Comparison of ENCODE assay signal across 8 mouse cellular contexts in genomic region chr7:19341761-19342409, GRCm38 (mm10). TPM values are rescaled to one million over a fixed set of nuclear protein-coding genes. Genes with fewer than 3 reads are reported as not detected.
DNase-seq lines count a peak whose midpoint lies in the region; ATAC-seq and TF ChIP-seq lines count a peak whose summit lies in the region.

No protein-coding gene starts in this region.

- WGBS in kidney, adult 2 months = 1% methylated on average over 41 of the region's 41 CpGs
- under 1% methylated on average over 41 of the region's 41 CpGs for WGBS in hindbrain, embryonic 15.5 days
- WGBS in midbrain, embryonic 13.5 days = under 1% methylated on average over 41 of the region's 41 CpGs
- WGBS in stomach, postnatal 0 days = 0% methylated on average over 41 of the region's 41 CpGs

- no peak for TF ChIP-seq POLR2A in kidney, adult 2 months (IDR thresholded peaks at IDR 0.05; ENCODE audit: low read depth, low read length)

- intact Hi-C loops in gastrocnemius, adult 2 months (cut with DNase I) = loop anchor here (1.0 kb wide), 1 partner anchor 42 kb away; no protein-coding TSS in a partner anchor

- no peak overlapping the region for H3K27ac ChIP-seq in kidney, adult 2 months (ENCODE audit: insufficient read depth, low read depth, low read length)
- peak overlapping the region; percentile 94 for H3K27ac ChIP-seq in gastrocnemius, adult 2 months
- no peak overlapping the region for H3K27ac ChIP-seq in hindbrain, embryonic 15.5 days (replicated peaks)
- no peak overlapping the region for H3K27ac ChIP-seq in midbrain, embryonic 13.5 days
- H3K27ac ChIP-seq in stomach, postnatal 0 days (replicated peaks) = peak overlapping the region; percentile 81

- no peak for TF ChIP-seq CTCF in kidney, adult 2 months (conservative IDR thresholded peaks at IDR 0.05; ENCODE audit: insufficient read depth, insufficient read length, low read depth, low read length)
- TF ChIP-seq CTCF in gastrocnemius, adult 2 months (IDR thresholded peaks at IDR 0.05) = no peak
- no peak for TF ChIP-seq CTCF in stomach, postnatal 0 days (IDR thresholded peaks at IDR 0.05; ENCODE audit: low read depth)

- no peak for DNase-seq in kidney, adult 2 months
- no peak for DNase-seq in kidney, adult 8-10 months
- peak; percentile 77 for DNase-seq in NIH3T3 (ENCODE audit: low read depth)
- peak; percentile 89 for DNase-seq in gastrocnemius, adult 2 months
- DNase-seq in stomach, postnatal 0 days (ENCODE audit: low spot score) = peak; percentile 57
- DNase-seq in spleen, postnatal 14 days (ENCODE audit: low spot score in 2 of 2) = no peak

- no peak for ATAC-seq in hindbrain, embryonic 15.5 days (ENCODE audit: low FRiP score, low read depth)
- no peak for ATAC-seq in midbrain, embryonic 13.5 days
- ATAC-seq in stomach, postnatal 0 days (ENCODE audit: low FRiP score, low TSS enrichment) = peak; percentile 40; the same call in 1 of the 2 replicates

- no peak for TF ChIP-seq EP300 in stomach, postnatal 0 days (optimal IDR thresholded peaks at IDR 0.05)

- peak overlapping the region; percentile 45 for H3K9ac ChIP-seq in hindbrain, embryonic 15.5 days
- peak overlapping the region; percentile 68 for H3K9ac ChIP-seq in midbrain, embryonic 13.5 days (replicated peaks)
- peak overlapping the region; percentile 55 for H3K9ac ChIP-seq in stomach, postnatal 0 days (ENCODE audit: low read length)

- no peaks in the 10 kb centered on the region for H3K36me3 ChIP-seq in kidney, adult 2 months (ENCODE audit: control insufficient read depth, insufficient read depth, low read length)
- no peaks in the 10 kb centered on the region for H3K36me3 ChIP-seq in hindbrain, embryonic 15.5 days
- no peaks in the 10 kb centered on the region for H3K36me3 ChIP-seq in midbrain, embryonic 13.5 days
- H3K36me3 ChIP-seq in stomach, postnatal 0 days (ENCODE audit: control insufficient read depth, insufficient read depth, low read length) = no peaks in the 10 kb centered on the region

- no peaks in the 10 kb centered on the region for H3K9me3 ChIP-seq in hindbrain, embryonic 15.5 days
- no peaks in the 10 kb centered on the region for H3K9me3 ChIP-seq in midbrain, embryonic 13.5 days
- no peaks in the 10 kb centered on the region for H3K9me3 ChIP-seq in stomach, postnatal 0 days (ENCODE audit: control insufficient read depth, low read length)

- H3K27me3 ChIP-seq in kidney, adult 2 months (replicated peaks; ENCODE audit: control insufficient read depth, insufficient read depth, low read length) = no peaks in the 10 kb centered on the region
- 0 out of 2 replicates have a peak, but pooled peaks cover 14% of the 10 kb centered on the region for H3K27me3 ChIP-seq in hindbrain, embryonic 15.5 days
- H3K27me3 ChIP-seq in midbrain, embryonic 13.5 days = peaks cover 14% of the 10 kb centered on the region
- no peaks in the 10 kb centered on the region for H3K27me3 ChIP-seq in stomach, postnatal 0 days (ENCODE audit: control insufficient read depth, insufficient read depth, low read length)

- H3K4me1 ChIP-seq in kidney, adult 2 months (ENCODE audit: control insufficient read depth, insufficient read depth, low read length) = peaks cover 8% of the 10 kb centered on the region; the same call in 1 of the 2 replicates
- peaks cover 49% of the 10 kb centered on the region for H3K4me1 ChIP-seq in hindbrain, embryonic 15.5 days (replicated peaks)
- H3K4me1 ChIP-seq in midbrain, embryonic 13.5 days (replicated peaks) = peaks cover 32% of the 10 kb centered on the region
- H3K4me1 ChIP-seq in stomach, postnatal 0 days (replicated peaks; ENCODE audit: control insufficient read depth, insufficient read depth) = 0 out of 2 replicates have a peak, but pooled peaks cover 2% of the 10 kb centered on the region

- peak overlapping the region; percentile 34; the same call in 1 of the 2 replicates for H3K4me3 ChIP-seq in kidney, adult 2 months (ENCODE audit: insufficient read depth, low read depth, low read length)
- peak overlapping the region; percentile 76 for H3K4me3 ChIP-seq in gastrocnemius, adult 2 months
- peak overlapping the region; percentile 45 for H3K4me3 ChIP-seq in hindbrain, embryonic 15.5 days
- H3K4me3 ChIP-seq in midbrain, embryonic 13.5 days (replicated peaks) = peak overlapping the region; percentile 45
- peak overlapping the region; percentile 40 for H3K4me3 ChIP-seq in stomach, postnatal 0 days (ENCODE audit: low read depth, low read length)

- H3K4me2 ChIP-seq in hindbrain, embryonic 15.5 days = peak overlapping the region; percentile 95
- peak overlapping the region; percentile 87 for H3K4me2 ChIP-seq in midbrain, embryonic 13.5 days (replicated peaks)
- peak overlapping the region; percentile 79 for H3K4me2 ChIP-seq in stomach, postnatal 0 days (replicated peaks; ENCODE audit: low read depth)

RNA-seq across cellular contexts. Expression of gene Ercc1, which starts 2.7 kb away (rescaled TPM):
- polyA plus RNA-seq in kidney, adult 2 months (2012; rRNA removed) = 27.6 and 31.9 TPM in 2 replicates
- total RNA-seq in gastrocnemius, adult 2 months (2021) = 10 to 100 TPM; 28.1 to 30.4 TPM
- polyA plus RNA-seq in hindbrain, embryonic 15.5 days (2015; fragmentation: Nextera tagmentation; extraction: Ambion mirVana) = 84.8 and 88.9 TPM in 2 replicates
- 84.1 and 91.9 TPM in 2 replicates for polyA plus RNA-seq in midbrain, embryonic 13.5 days (2015; fragmentation: Nextera tagmentation; extraction: Ambion mirVana)
- 32.8 and 36.9 TPM in 2 replicates for polyA plus RNA-seq in stomach, postnatal 0 days (2015; fragmentation: Nextera tagmentation; extraction: Ambion mirVana)

RNA-seq across cellular contexts. Expression of gene Cd3eap, which starts 17.4 kb away (rescaled TPM):
- 5.3 and 5.9 TPM in 2 replicates for polyA plus RNA-seq in kidney, adult 2 months (2012; rRNA removed)
- 10 to 100 TPM; 11.4 to 11.5 TPM for total RNA-seq in gastrocnemius, adult 2 months (2021)
- 21.2 and 22.5 TPM in 2 replicates for polyA plus RNA-seq in hindbrain, embryonic 15.5 days (2015; fragmentation: Nextera tagmentation; extraction: Ambion mirVana)
- polyA plus RNA-seq in midbrain, embryonic 13.5 days (2015; fragmentation: Nextera tagmentation; extraction: Ambion mirVana) = 19.6 and 20.4 TPM in 2 replicates
- polyA plus RNA-seq in stomach, postnatal 0 days (2015; fragmentation: Nextera tagmentation; extraction: Ambion mirVana) = 13.4 and 13.6 TPM in 2 replicates

RNA-seq across cellular contexts. Expression of gene Ppp1r13l, which starts 17.7 kb away (rescaled TPM):
- polyA plus RNA-seq in kidney, adult 2 months (2012; rRNA removed) = 5.9 and 6.8 TPM in 2 replicates
- 1 to 10 TPM; 2.1 to 4.9 TPM for total RNA-seq in gastrocnemius, adult 2 months (2021)
- 2.6 and 3.0 TPM in 2 replicates for polyA plus RNA-seq in hindbrain, embryonic 15.5 days (2015; fragmentation: Nextera tagmentation; extraction: Ambion mirVana)
- polyA plus RNA-seq in midbrain, embryonic 13.5 days (2015; fragmentation: Nextera tagmentation; extraction: Ambion mirVana) = 1.2 and 2.3 TPM in 2 replicates
- polyA plus RNA-seq in stomach, postnatal 0 days (2015; fragmentation: Nextera tagmentation; extraction: Ambion mirVana) = 10.3 and 12.2 TPM in 2 replicates

RNA-seq across cellular contexts. Expression of gene Fosb, which starts 32.0 kb away (rescaled TPM):
- polyA plus RNA-seq in kidney, adult 2 months (2012; rRNA removed) = 0.17 and 0.19 TPM in 2 replicates
- total RNA-seq in gastrocnemius, adult 2 months (2021) = under 1 TPM; 0.22 to 0.59 TPM
- polyA plus RNA-seq in hindbrain, embryonic 15.5 days (2015; fragmentation: Nextera tagmentation; extraction: Ambion mirVana) = 0.08 and 0.14 TPM in 2 replicates
- not detected in 2 replicates for polyA plus RNA-seq in midbrain, embryonic 13.5 days (2015; fragmentation: Nextera tagmentation; extraction: Ambion mirVana)
- 0.21 and 0.38 TPM in 2 replicates for polyA plus RNA-seq in stomach, postnatal 0 days (2015; fragmentation: Nextera tagmentation; extraction: Ambion mirVana)

RNA-seq across cellular contexts. Expression of gene Ercc2, which starts 39.9 kb away (rescaled TPM):
- polyA plus RNA-seq in kidney, adult 2 months (2012; rRNA removed) = 32.4 and 39.9 TPM in 2 replicates
- total RNA-seq in gastrocnemius, adult 2 months (2021) = 10 to 100 TPM in 1 of 2 experiments, 1 to 10 TPM in 1; 8.5 to 10.7 TPM
- 23.8 and 24.4 TPM in 2 replicates for polyA plus RNA-seq in hindbrain, embryonic 15.5 days (2015; fragmentation: Nextera tagmentation; extraction: Ambion mirVana)
- polyA plus RNA-seq in midbrain, embryonic 13.5 days (2015; fragmentation: Nextera tagmentation; extraction: Ambion mirVana) = 27.6 and 28.9 TPM in 2 replicates
- 6.0 and 6.4 TPM in 2 replicates for polyA plus RNA-seq in stomach, postnatal 0 days (2015; fragmentation: Nextera tagmentation; extraction: Ambion mirVana)

Comparison
In these comparisons a context has a peak if more than half of its experiments do, and no peak if none do; other contexts are left out.
1. DNase-seq: peak in NIH3T3 (single experiment), gastrocnemius, adult 2 months (single experiment) and stomach, postnatal 0 days (single experiment); none in kidney, adult 2 months (single experiment), kidney, adult 8-10 months (0 of 2) and spleen, postnatal 14 days (0 of 2).
2. H3K27ac ChIP-seq: peak in gastrocnemius, adult 2 months (single experiment) and stomach, postnatal 0 days (single experiment); none in kidney, adult 2 months (single experiment), hindbrain, embryonic 15.5 days (single experiment) and midbrain, embryonic 13.5 days (single experiment).
3. Peak in every context shown above with its lines, with median percentiles within 50 percentile points of each other: H3K4me3 ChIP-seq, H3K4me2 ChIP-seq and H3K9ac ChIP-seq.